Mouse (Mus musculus) hindbrain, postnatal 0 days (tissue): ENCODE data around the gene Rsrc1. TPM values are rescaled to one million over a fixed set of nuclear protein-coding genes. Genes with fewer than 3 reads are reported as not detected.
"Not testable (repeated sequence)": the region's sequence is repeated elsewhere in the genome, so short reads cannot be mapped to it uniquely, and the experiment has no call there.

Source experiments
- ATAC-seq: fragments of 200-750 bp; cut with Nextera tagmentation; 2 replicates; pipeline ENCODE4 v1.8.0; 2017; ENCODE audit warnings: mild to moderate bottlenecking, moderate TSS enrichment, moderate library complexity
- DNase-seq: peaks from one replicate; pipeline ENCODE4 v3.0.0-alpha.2; 2015; ENCODE audit warnings: low spot score
- H3K27ac ChIP-seq: fragments of 300-500 bp; sonication (generic); 2 replicates; pipeline ENCODE4 v1.5.1; 2014; ENCODE audit warnings: mild to moderate bottlenecking
- H3K27me3 ChIP-seq: fragments of 300-500 bp; sonication (generic); 2 replicates; pipeline ENCODE4 v1.6.1; 2014; ENCODE audit warnings: low read length, mixed read lengths; ENCODE audit not compliant: insufficient read depth
- H3K36me3 ChIP-seq: fragments of 300-500 bp; sonication (generic); 2 replicates; pipeline ENCODE4 v1.6.1; 2014; ENCODE audit warnings: low read length, mixed read lengths; ENCODE audit not compliant: insufficient read depth
- H3K4me1 ChIP-seq: fragments of 300-500 bp; sonication (generic); 2 replicates; pipeline ENCODE4 v1.6.1; 2014; ENCODE audit warnings: antibody characterized with exemption, low read length, mixed read lengths; ENCODE audit not compliant: insufficient read depth
- H3K4me2 ChIP-seq: fragments of 300-500 bp; sonication (generic); 2 replicates; pipeline ENCODE4 v1.6.1; 2014; ENCODE audit warnings: low read depth, mild to moderate bottlenecking, low read length, moderate library complexity, mixed read lengths
- H3K4me3 ChIP-seq: fragments of 300-500 bp; sonication (generic); 2 replicates; pipeline ENCODE4 v1.5.1; 2014; ENCODE audit warnings: low read length
- H3K9ac ChIP-seq: fragments of 300-500 bp; sonication (generic); replicated peaks from 2 replicates; pipeline ENCODE4 v1.6.1; 2014; ENCODE audit warnings: mild to moderate bottlenecking, low read length, moderate library complexity, mixed read lengths
- H3K9me3 ChIP-seq: fragments of 300-500 bp; sonication (generic); 2 replicates; pipeline ENCODE4 v1.6.1; 2016; ENCODE audit warnings: low read length, mixed read lengths
- CTCF ChIP-seq: IDR thresholded peaks from 2 replicates; pipeline ENCODE4 v1.5.1; 2016; ENCODE audit warnings: antibody characterized with exemption, control low read depth, low read depth
- WGBS: fragments of 180-500 bp; shearing (Covaris S2); extraction: QIAGEN DNeasy Blood & Tissue Kit; methylation state at CpG from one replicate; pipeline ENCODE4 v1.1.7; 2014; 5-methylcytosine and 5-hydroxymethylcytosine counted together
- polyA plus RNA-seq: library from polyadenylated mRNA; unstranded; fragments of >200 nt; fragmentation: Nextera tagmentation; extraction: Ambion mirVana; gene quantifications from 2 replicates; pipeline ENCODE4 v1.2.1, GENCODE M21; 2015
- total RNA-seq: library from RNA; depleted of rRNA; stranded (reverse); fragments of >200 nt; gene quantifications from 2 replicates; pipeline ENCODE4 v1.2.3, GENCODE M21; 2014

Gene Rsrc1
- total and polyA plus RNA-seq, 2 experiments from 2014 or later = 24.1 to 33.3 TPM

DNA sequence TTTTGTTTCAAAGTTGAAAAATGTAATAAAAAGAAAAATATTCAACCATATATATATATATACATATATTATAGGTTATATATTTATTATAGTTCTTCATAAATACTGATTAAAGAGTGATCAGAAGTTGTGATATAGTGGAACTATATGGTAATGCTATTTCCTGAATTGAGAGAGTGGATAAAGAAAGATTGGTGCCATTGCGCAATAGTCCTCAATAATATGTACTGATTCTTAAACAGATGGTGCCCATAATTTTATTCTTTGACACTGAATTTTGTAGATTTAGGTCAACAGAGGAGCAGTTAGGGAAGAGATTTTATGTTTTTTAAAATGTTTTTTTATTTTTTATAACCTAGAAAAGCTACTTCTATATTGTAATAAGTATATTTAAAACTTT, 165.1 kb downstream of the Rsrc1 start:
- H3K36me3 ChIP-seq = no peaks in the 10 kb centered on the region
- no peak overlapping the region for H3K9ac ChIP-seq
- WGBS = 98% methylated on average over 1 of the region's 1 CpGs
- ATAC-seq (no peak), DNase-seq (no peak)
- H3K27ac ChIP-seq = no peak overlapping the region
- H3K4me1 ChIP-seq = no peaks in the 10 kb centered on the region
- H3K4me3 ChIP-seq = no peak overlapping the region
- H3K9me3 ChIP-seq = 0 out of 2 replicates have a peak, but pooled peaks cover 3% of the 10 kb centered on the region
- TF ChIP-seq CTCF = no peak
- H3K27me3 ChIP-seq = no peaks in the 10 kb centered on the region
- no peak overlapping the region for H3K4me2 ChIP-seq

DNA sequence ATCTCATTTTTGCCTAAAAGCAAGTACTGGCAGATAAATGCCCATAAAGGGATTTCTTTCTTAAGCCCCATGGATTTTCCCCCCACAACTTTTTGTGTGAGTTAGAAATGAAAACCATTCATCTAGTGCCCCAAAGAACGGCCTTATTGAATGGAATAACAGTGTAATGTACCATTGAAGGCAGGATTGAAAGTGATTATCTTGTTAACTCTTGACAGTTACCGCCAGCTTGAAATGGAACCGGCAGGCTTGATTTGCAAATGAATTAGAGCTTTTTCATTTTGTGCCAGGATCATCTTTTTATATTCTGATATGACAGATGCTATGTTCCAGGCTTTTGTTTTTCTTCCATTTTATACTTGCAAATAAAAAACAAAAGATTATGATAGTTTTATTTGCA, 166.1 kb downstream of the Rsrc1 start:
- 22% methylated on average over 3 of the region's 3 CpGs for WGBS
- Histone ChIP-seq H3K36me3 (no peaks in the 10 kb centered on the region), H3K9ac (no peak overlapping the region), H3K4me1 (no peaks in the 10 kb centered on the region), H3K4me3 (no peak overlapping the region), H3K27ac (no peak overlapping the region), H3K27me3 (no peaks in the 10 kb centered on the region), H3K4me2 (no peak overlapping the region), H3K9me3 (0 out of 2 replicates have a peak, but pooled peaks cover 3% of the 10 kb centered on the region)
- TF ChIP-seq CTCF = no peak
- ATAC-seq (no peak), DNase-seq (peak; percentile 12)

DNA sequence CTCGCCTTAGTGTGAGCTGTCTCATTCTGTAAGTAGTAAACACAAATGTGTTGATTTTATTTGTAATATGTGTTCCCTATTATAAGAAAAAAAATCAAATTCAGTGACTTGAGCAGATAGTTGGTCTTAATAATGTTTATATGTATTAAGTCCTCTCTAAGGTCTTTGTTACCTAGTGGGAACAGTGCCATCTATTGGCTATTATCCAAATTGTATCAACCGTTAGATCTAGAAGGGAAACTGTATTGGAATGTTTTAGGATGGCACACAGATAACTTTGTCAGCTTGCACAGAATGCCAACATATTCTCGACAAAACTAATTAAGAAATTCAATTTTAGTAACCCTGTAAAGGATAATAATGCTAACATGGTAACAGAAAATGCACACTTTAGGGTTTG, 216.0 kb downstream of the Rsrc1 start:
- H3K27ac ChIP-seq = no peak overlapping the region
- no peaks in the 10 kb centered on the region for H3K27me3 ChIP-seq
- ATAC-seq (no peak), DNase-seq (peak; percentile 68)
- H3K9ac ChIP-seq = no peak overlapping the region
- TF ChIP-seq CTCF = peak; percentile 18; the same call in 1 of the 2 replicates
- no peaks in the 10 kb centered on the region for H3K4me1 ChIP-seq
- no peaks in the 10 kb centered on the region for H3K9me3 ChIP-seq
- H3K4me3 ChIP-seq = no peak overlapping the region
- WGBS = 36% methylated on average over 3 of the region's 3 CpGs
- no peak overlapping the region for H3K4me2 ChIP-seq
- H3K36me3 ChIP-seq = no peaks in the 10 kb centered on the region

DNA sequence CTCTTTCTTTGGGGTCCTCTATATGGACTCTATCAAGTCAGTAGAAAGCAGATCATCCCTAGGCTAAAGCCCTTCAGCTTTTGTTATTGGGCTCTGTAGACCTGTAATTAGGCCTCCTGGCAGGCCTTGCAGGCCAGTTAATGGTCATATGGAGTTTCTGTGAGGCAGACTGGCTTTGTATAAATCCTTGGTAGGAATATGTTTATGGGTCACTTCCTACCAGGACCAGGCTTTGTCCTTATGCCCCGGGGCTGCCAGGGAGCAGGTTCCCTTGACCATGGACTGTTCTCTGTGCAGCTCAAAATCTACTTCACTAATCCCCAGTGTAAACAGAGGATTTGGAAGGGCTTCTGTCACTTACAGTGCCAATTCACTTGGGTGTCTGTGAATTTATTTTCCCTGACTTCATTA, 231.9 kb downstream of the Rsrc1 start:
- H3K27ac ChIP-seq = no peak overlapping the region
- H3K27me3 ChIP-seq = no peaks in the 10 kb centered on the region
- DNase-seq = no peak
- WGBS = 68% methylated on average over 1 of the region's 1 CpGs
- H3K36me3 ChIP-seq = no peaks in the 10 kb centered on the region
- no peak overlapping the region for H3K4me3 ChIP-seq
- no peak overlapping the region for H3K9ac ChIP-seq
- no peaks in the 10 kb centered on the region for H3K4me1 ChIP-seq
- no peak for TF ChIP-seq CTCF
- no peak overlapping the region for H3K4me2 ChIP-seq
- no peak for ATAC-seq
- H3K9me3 ChIP-seq = no peaks in the 10 kb centered on the region

DNA sequence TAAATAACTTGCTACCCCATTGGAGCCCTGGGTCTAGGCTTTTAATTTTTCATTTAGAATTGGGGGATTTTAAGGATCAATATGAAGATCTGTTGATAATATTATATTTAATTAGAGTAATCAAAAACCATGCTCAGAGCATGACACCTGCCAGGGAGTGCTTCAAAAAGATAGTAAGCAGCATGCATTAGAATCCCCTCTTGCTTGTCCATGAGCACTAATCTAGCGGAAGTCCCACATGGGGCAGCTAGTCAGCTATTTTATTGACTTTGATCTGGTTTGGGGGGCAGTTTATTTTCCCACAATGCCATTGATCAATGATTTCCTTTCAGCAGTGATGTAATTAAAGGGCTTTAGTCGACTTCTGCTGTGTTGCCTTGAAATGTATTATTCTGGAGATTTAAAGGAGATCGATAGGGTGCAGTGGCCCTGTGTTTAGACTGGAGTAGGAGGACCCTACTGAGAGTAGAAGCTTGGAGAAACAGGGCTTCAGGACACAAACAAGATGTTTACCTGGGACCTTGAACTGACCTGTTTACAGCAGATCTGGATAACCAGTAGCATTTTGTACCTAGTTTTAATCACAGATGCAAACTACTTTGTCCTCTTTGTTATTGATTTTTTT, 251.5 kb downstream of the Rsrc1 start:
- Histone ChIP-seq H3K27me3 (no peaks in the 10 kb centered on the region), H3K9ac (no peak overlapping the region), H3K36me3 (no peaks in the 10 kb centered on the region), H3K9me3 (no peaks in the 10 kb centered on the region), H3K4me3 (no peak overlapping the region), H3K27ac (no peak overlapping the region), H3K4me1 (no peaks in the 10 kb centered on the region), H3K4me2 (no peak overlapping the region)
- WGBS = 37% methylated on average over 3 of the region's 3 CpGs
- no peak for TF ChIP-seq CTCF
- DNase-seq = no peak
- ATAC-seq = no peak

DNA sequence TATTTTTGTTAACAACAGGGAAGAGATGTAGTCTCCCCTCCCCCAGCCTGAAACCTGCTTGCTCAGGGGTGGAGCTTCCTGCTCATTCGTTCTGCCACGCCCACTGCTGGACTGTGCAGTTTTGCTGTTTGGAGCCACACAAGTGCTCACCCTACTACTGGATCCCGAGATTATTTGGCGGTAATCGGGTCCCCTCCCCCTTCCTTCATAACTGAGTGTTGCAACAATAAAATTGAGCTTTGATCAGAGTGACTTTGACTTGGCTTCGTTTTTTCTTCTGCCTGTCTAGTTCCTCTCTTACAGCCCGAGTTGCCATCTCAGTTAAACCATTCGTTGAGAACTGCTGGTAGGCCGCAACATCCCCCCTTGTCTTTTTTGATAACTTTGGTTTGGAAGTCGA, 261.3 kb downstream of the Rsrc1 start:
- not testable (repeated sequence) for H3K4me1 ChIP-seq, H3K4me3 ChIP-seq, DNase-seq, H3K9me3 ChIP-seq, ATAC-seq, H3K27me3 ChIP-seq, H3K9ac ChIP-seq, H3K27ac ChIP-seq, H3K4me2 ChIP-seq, H3K36me3 ChIP-seq
- 95% methylated on average over 10 of the region's 10 CpGs for WGBS

DNA sequence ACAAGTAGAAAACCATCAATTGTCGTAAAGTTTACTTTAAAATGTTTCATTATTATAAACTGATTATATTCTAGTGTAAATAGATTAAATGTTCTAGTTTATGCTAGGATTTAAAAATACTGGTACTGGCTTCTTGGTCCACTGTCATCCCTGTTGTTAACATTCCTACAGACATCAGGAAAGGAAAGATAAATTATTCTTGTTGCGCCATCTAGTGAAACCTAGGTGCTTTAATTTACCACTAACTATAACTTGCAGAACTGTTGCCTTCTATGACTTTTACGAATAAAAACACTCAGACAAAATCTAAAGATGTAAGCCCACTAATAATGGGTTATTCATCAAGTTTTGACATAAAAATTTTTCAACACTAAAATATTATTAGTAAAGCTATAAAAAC, 286.3 kb downstream of the Rsrc1 start:
- Histone ChIP-seq H3K4me3 (no peak overlapping the region), H3K27me3 (no peaks in the 10 kb centered on the region), H3K9me3 (no peaks in the 10 kb centered on the region), H3K27ac (no peak overlapping the region), H3K4me1 (no peaks in the 10 kb centered on the region), H3K36me3 (no peaks in the 10 kb centered on the region), H3K4me2 (no peak overlapping the region), H3K9ac (no peak overlapping the region)
- DNase-seq (peak; percentile 64), ATAC-seq (no peak)
- WGBS = 68% methylated on average over 3 of the region's 3 CpGs
- TF ChIP-seq CTCF = peak; percentile 45; the same call in 1 of the 2 replicates
